Mouse (Mus musculus): ENCODE measurements around the gene N4bp2. TPM values are rescaled to one million over a fixed set of nuclear protein-coding genes. Genes with fewer than 3 reads are reported as not detected.

Gene N4bp2
- 10.8 and 12.7 TPM in 2 replicates for polyA plus RNA-seq (2015; fragmentation: Nextera tagmentation; extraction: Ambion mirVana)

GRCm38 (mm10) chr5:65763088-65763915 is at the start of gene N4bp2:
Gene N4bp2, plus strand, starts transcription at chr5:65763521.

DNA sequence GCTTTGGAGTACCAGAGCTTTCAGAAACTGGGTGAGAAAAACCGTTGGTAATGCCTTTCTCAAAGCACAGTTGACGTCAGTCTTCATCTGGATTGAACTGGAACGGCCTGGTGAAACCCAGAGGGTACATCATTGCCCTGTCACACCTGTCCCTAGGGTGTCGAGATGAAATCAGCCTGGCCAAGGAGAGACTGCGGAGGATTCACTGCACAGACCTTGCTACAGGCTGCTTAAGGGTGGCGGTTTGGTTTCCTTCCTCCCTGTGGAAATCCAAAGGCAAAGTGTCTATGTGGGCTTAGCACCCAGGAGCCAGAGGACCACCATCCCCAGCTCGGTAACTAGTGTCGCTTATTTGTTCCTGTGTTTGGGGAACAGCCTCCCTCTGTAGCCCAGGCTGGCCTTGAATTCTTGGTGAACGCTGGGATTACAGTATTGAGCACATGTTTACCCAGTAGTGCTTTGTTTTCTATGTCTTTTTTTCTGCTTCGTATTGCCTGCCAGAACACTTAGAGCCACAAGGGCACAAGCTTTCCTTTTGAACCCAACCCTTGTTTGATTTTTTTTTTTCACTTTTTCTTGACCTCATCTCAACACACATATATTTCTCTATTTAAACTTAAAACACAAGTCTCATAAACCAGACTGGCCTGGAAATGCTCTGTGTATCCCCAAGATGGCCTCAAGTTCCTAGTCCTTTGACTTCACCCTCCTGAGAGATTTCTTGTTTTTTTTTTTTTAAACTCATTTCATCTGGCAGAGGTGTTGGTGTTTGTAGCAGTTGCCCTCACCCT is 98.0 kb downstream of the N4bp2 start, which contains the start of gene Rhoh:
Gene Rhoh (plus strand): TSS at position 60 of the 791 bp plus-strand sequence.

Other genes with a start within 250 kb of the N4bp2 start
- gene Smim14, start 226.3 kb upstream of the N4bp2 start, polyA plus RNA-seq (2015; fragmentation: Nextera tagmentation; extraction: Ambion mirVana) = 111 and 135 TPM in 2 replicates
- 101 and 128 TPM in 2 replicates for gene Ube2k, start 226.3 kb upstream of the N4bp2 start, polyA plus RNA-seq (2015; fragmentation: Nextera tagmentation; extraction: Ambion mirVana)
- gene Pds5a, start 65.2 kb upstream of the N4bp2 start, polyA plus RNA-seq (2015; fragmentation: Nextera tagmentation; extraction: Ambion mirVana) = 16.6 and 16.7 TPM in 2 replicates
- gene Rhoh, start 97.7 kb downstream of the N4bp2 start, polyA plus RNA-seq (2015; fragmentation: Nextera tagmentation; extraction: Ambion mirVana) = 1.7 and 2.1 TPM in 2 replicates
- gene Chrna9, start 171.4 kb downstream of the N4bp2 start, polyA plus RNA-seq (2015; fragmentation: Nextera tagmentation; extraction: Ambion mirVana) = 51.8 and 57.0 TPM in 2 replicates
- gene 9130230L23Rik, start 240.8 kb downstream of the N4bp2 start, polyA plus RNA-seq (2015; fragmentation: Nextera tagmentation; extraction: Ambion mirVana) = 1.1 and 1.2 TPM in 2 replicates